Mouse (Mus musculus) liver, embryonic 14.5 days (tissue): ENCODE results near the gene Tarsl2.

ENCODE experiments used
- CTCF ChIP-seq: IDR thresholded peaks from 2 replicates; pipeline ENCODE4 v1.5.1; 2016; ENCODE audit warnings: antibody characterized with exemption, low read depth, control low read depth
- EP300 ChIP-seq: IDR thresholded peaks from 2 replicates; pipeline ENCODE4 v1.6.1; 2016; ENCODE audit warnings: antibody characterized with exemption, low read depth

GRCm38 (mm10) chr7:65737286-65738040, 92.8 kb downstream of the Tarsl2 start:
- TF ChIP-seq CTCF (no peak), EP300 (no peak)
